11 mouse cellular contexts compared by ENCODE assay signal in the genomic region with DNA sequence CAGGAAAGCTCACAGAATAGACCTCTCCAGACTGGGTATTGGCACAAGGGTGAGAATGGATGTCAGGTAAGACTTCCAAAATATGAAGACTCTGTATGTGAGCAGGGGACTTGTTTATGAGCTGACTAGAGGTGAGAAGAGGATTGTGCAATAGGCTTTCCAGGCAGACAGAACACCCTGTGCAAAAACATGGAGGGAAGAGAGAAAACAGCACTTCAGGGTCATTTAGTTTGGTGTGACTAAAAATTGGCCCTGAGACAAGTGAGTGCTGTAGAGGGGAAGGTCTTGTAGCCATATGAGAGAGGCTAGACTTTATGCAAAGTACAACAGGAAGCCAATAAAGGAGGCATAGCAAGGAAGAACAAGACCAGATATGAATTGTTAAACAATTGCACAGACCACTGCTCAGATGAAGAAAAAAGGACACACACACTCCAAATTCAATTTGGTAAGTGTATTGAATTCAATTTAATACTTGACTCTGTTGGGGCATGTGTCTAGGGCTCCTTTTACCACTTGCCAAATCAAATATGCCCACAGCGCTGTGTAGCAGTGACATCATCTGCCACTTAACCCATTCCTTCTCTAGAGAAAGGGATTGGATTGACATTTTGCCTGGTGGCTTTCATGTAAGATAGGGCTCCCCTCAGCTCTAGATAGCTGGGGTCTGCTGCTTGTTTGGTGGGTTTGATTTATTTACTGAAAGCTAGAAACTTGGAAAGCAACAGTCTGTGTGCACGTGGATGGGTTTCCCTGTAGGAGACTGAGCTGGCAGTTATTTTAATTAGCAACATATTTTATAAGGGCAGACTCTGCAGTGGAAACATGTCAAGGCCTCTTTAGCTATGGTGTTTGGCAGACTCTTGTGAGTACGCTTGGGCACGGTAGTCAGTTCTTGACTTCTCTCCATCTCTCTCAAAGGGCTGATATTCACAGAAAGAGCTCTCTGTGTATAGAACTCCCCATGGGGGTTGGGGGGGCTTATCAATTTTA.
"Had no signal": no experiment of that assay in that cellular context is flagged by ENCODE, and none has a peak within 500 bp of the region (broad histone marks: within the 10 kb centered on the region; RNA-seq: fewer than 3 reads in every experiment).

No protein-coding gene starts in this region.

- H3K9ac ChIP-seq: kidney, embryonic 15.5 days; liver, embryonic 14.5 days; midbrain, embryonic 13.5 days; stomach, embryonic 15.5 days had no signal

- H3K9me3 ChIP-seq: kidney, embryonic 15.5 days; midbrain, embryonic 13.5 days; stomach, embryonic 15.5 days had no signal

- ATAC-seq: midbrain, embryonic 13.5 days had no signal

- H3K27me3 ChIP-seq: kidney, embryonic 15.5 days; midbrain, embryonic 13.5 days; stomach, embryonic 15.5 days had no signal

- H3K36me3 ChIP-seq: kidney, embryonic 15.5 days; midbrain, embryonic 13.5 days; stomach, embryonic 15.5 days had no signal

- H3K4me2 ChIP-seq: kidney, embryonic 15.5 days; midbrain, embryonic 13.5 days; stomach, embryonic 15.5 days had no signal

- H3K4me3 ChIP-seq: kidney, embryonic 15.5 days; midbrain, embryonic 13.5 days; stomach, embryonic 15.5 days had no signal

- DNase-seq: kidney, adult 18-20 months; kidney, postnatal 14 days; left cerebral cortex, postnatal 4 days; liver; lung, adult 2 months; lung, postnatal 14 days; right cerebral cortex, postnatal 14 days had no signal

- H3K27ac ChIP-seq: kidney, embryonic 15.5 days; liver, embryonic 14.5 days; midbrain, embryonic 13.5 days; stomach, embryonic 15.5 days had no signal

- H3K4me1 ChIP-seq: kidney, embryonic 15.5 days; midbrain, embryonic 13.5 days; stomach, embryonic 15.5 days had no signal
